Mouse (Mus musculus) right cerebral cortex, postnatal 36 days (tissue): ENCODE measurements around the gene Zfp638.
"Not testable (repeated sequence)": the region's sequence is repeated elsewhere in the genome, so short reads cannot be mapped to it uniquely, and the experiment has no call there.

Source experiments
- DNase-seq, 2 experiments: peaks; one replicate each; pipeline ENCODE4 v3.0.0; 2022; ENCODE audit warnings: low spot score in 2 of 2, mixed read lengths in 1 of 2

The Zfp638 gene

GRCm38 (mm10) chr6:84009915-84010302, 143.0 kb downstream of the Zfp638 start:
- DNase-seq, result no peak

GRCm38 (mm10) chr6:84010303-84011225, 143.7 kb downstream of the Zfp638 start:
- no peak for DNase-seq

GRCm38 (mm10) chr6:84014961-84015683, 148.2 kb downstream of the Zfp638 start:
- DNase-seq, result not testable (repeated sequence)

- DNase-seq, result no peak
These were observed 149.9 kb downstream of the Zfp638 start for GRCm38 (mm10) chr6:84016851-84017250.

GRCm38 (mm10) chr6:84017392-84017791, 150.5 kb downstream of the Zfp638 start:
- no peak for DNase-seq

GRCm38 (mm10) chr6:84018906-84019550, 152.1 kb downstream of the Zfp638 start:
- no peak for DNase-seq

- DNase-seq, result no peak
These were observed 153.1 kb downstream of the Zfp638 start for GRCm38 (mm10) chr6:84020002-84020401.

GRCm38 (mm10) chr6:84021990-84022389, 155.1 kb downstream of the Zfp638 start:
- no peak for DNase-seq

- DNase-seq, result no peak
These were observed 158.7 kb downstream of the Zfp638 start for GRCm38 (mm10) chr6:84025636-84026035.

GRCm38 (mm10) chr6:84028791-84029190, 161.9 kb downstream of the Zfp638 start:
- DNase-seq, result no peak

GRCm38 (mm10) chr6:84029775-84030174, 162.9 kb downstream of the Zfp638 start:
- no peak for DNase-seq

GRCm38 (mm10) chr6:84032516-84032915, 165.6 kb downstream of the Zfp638 start:
- DNase-seq, result not testable (repeated sequence)
